In genomic region chr7:97579976-97580842, GRCm38 (mm10) we compare ENCODE assay signal across 8 mouse cellular contexts. TPM values are rescaled to one million over a fixed set of nuclear protein-coding genes. Genes with fewer than 3 reads are reported as not detected.
A peak's percentile ranks its signal among the peaks of the same experiment; 100 is the strongest.
DNase-seq lines count a peak whose midpoint lies in the region; TF ChIP-seq lines count a peak whose summit lies in the region.

No protein-coding gene starts in this region.

- peak; percentile 67 for DNase-seq in Muller cell, postnatal 12 days (ENCODE audit: inconsistent ontology term)
- peak; percentile 65 to 76 for DNase-seq in cerebellum, adult 2 months
- DNase-seq in frontal cortex, adult 2 months (ENCODE audit: extremely low spot score in 1 of 2, low spot score in 1 of 2), result peak; percentile 13 to 40
- no peak for DNase-seq in hindbrain, embryonic 10.5 days (ENCODE audit: low spot score)
- peak; percentile 61 to 64 for DNase-seq in layer of hippocampus, postnatal 36 days
- peak; percentile 35 for DNase-seq in lung, postnatal 14 days
- peak; percentile 55 for DNase-seq in retina, embryonic 14.5 days (ENCODE audit: low spot score)
- DNase-seq in thymus, postnatal 36 days, result peak; percentile 71 to 76

- no peaks in the 10 kb centered on the region for H3K4me1 ChIP-seq in cerebellum, adult 2 months (ENCODE audit: control insufficient read depth, insufficient read depth, low read length)
- H3K4me1 ChIP-seq in hindbrain, embryonic 10.5 days (replicated peaks), result peaks cover 16% of the 10 kb centered on the region

- peak overlapping the region; percentile 86 for H3K4me3 ChIP-seq in cerebellum, adult 2 months (replicated peaks; ENCODE audit: insufficient read depth, low read depth, low read length)
- peak overlapping the region; percentile 100 for H3K4me3 ChIP-seq in hindbrain, embryonic 10.5 days

- H3K27me3 ChIP-seq in cerebellum, adult 2 months (ENCODE audit: control insufficient read depth, insufficient read depth, low read length), result no peaks in the 10 kb centered on the region
- no peaks in the 10 kb centered on the region for H3K27me3 ChIP-seq in hindbrain, embryonic 10.5 days (ENCODE audit: insufficient read depth, poor library complexity, severe bottlenecking)

- no peaks in the 10 kb centered on the region for H3K9me3 ChIP-seq in hindbrain, embryonic 10.5 days

- H3K27ac ChIP-seq in cerebellum, adult 2 months (ENCODE audit: insufficient read depth, low read length), result peak overlapping the region; percentile 80
- peak overlapping the region; percentile 100 for H3K27ac ChIP-seq in hindbrain, embryonic 10.5 days

- H3K36me3 ChIP-seq in hindbrain, embryonic 10.5 days, result no peaks in the 10 kb centered on the region

- no peak for TF ChIP-seq POLR2A in cerebellum, adult 2 months (IDR thresholded peaks at IDR 0.05; ENCODE audit: borderline replicate concordance, insufficient read depth, low read length)

- TF ChIP-seq CTCF in cerebellum, adult 2 months (IDR thresholded peaks at IDR 0.05; ENCODE audit: borderline replicate concordance, insufficient read depth, low read depth, low read length), result no peak

- WGBS in cerebellum, adult 2 months, result under 1% methylated on average over 61 of the region's 65 CpGs
- WGBS in hindbrain, embryonic 10.5 days, result under 1% methylated on average over 65 of the region's 65 CpGs

RNA-seq across cellular contexts. Expression of gene Rsf1, which starts 0.5 kb away (rescaled TPM):
- 14.7 and 15.2 TPM in 2 replicates for polyA plus RNA-seq in cerebellum, adult 2 months (2012; rRNA removed)
- 16.5 and 18.0 TPM in 2 replicates for polyA plus RNA-seq in frontal cortex, adult 2 months (2012; rRNA removed)
- polyA plus RNA-seq in hindbrain, embryonic 10.5 days (2016; fragmentation: Nextera tagmentation; extraction: Ambion mirVana), result 18.7 and 21.1 TPM in 2 replicates
- total RNA-seq in layer of hippocampus, postnatal 36 days (2021), result 10 to 100 TPM; 45.2 to 49.8 TPM

RNA-seq across cellular contexts. Expression of gene Aamdc, which starts 0.9 kb away (rescaled TPM):
- polyA plus RNA-seq in cerebellum, adult 2 months (2012; rRNA removed), result 71.4 and 78.9 TPM in 2 replicates
- 56.3 and 59.9 TPM in 2 replicates for polyA plus RNA-seq in frontal cortex, adult 2 months (2012; rRNA removed)
- 35.9 and 41.7 TPM in 2 replicates for polyA plus RNA-seq in hindbrain, embryonic 10.5 days (2016; fragmentation: Nextera tagmentation; extraction: Ambion mirVana)
- 10 to 100 TPM; 50.6 to 55.3 TPM for total RNA-seq in layer of hippocampus, postnatal 36 days (2021)
